Mouse (Mus musculus) macrophage (primary cell): ENCODE measurements around the gene Catsperd. TPM values are rescaled to one million over a fixed set of nuclear protein-coding genes. Genes with fewer than 3 reads are reported as not detected.
A peak's percentile ranks its signal among the peaks of the same experiment; 100 is the strongest.
"Not testable (repeated sequence)": the region's sequence is repeated elsewhere in the genome, so short reads cannot be mapped to it uniquely, and the experiment has no call there.

Source experiments
- H3K27ac ChIP-seq: fragments of 350-480 bp; formaldehyde crosslinking; 2 replicates; pipeline ENCODE4 v1.9.0; 2021
- H3K36me3 ChIP-seq: fragments of 350-480 bp; formaldehyde crosslinking; 2 replicates; pipeline ENCODE4 v1.9.0; 2021; ENCODE audit errors: inconsistent target
- H3K4me3 ChIP-seq: fragments of 350-480 bp; formaldehyde crosslinking; 2 replicates; pipeline ENCODE4 v1.9.0; 2021; ENCODE audit errors: inconsistent target
- H3K79me2 ChIP-seq: fragments of 350-480 bp; formaldehyde crosslinking; 2 replicates; pipeline ENCODE4 v1.9.0; 2021; ENCODE audit errors: inconsistent target
- WGBS: methylation state at CpG from one replicate; pipeline ENCODE4 v1.1.7; 2026; ENCODE audit warnings: inconsistent platforms; ENCODE audit not compliant: missing documents; 5-methylcytosine and 5-hydroxymethylcytosine counted together
- polyA plus RNA-seq: library from polyadenylated mRNA; stranded (reverse); fragments of 250-400 nt; gene quantifications from 3 replicates; pipeline ENCODE4 v1.2.4, GENCODE M21; 2018; ENCODE audit warnings: inconsistent platforms

Gene Catsperd
- polyA plus RNA-seq, 1 experiment from 2014 or later: not detected

GRCm38 (mm10) chr17:56617628-56618027 lies 10.3 kb upstream of the Catsperd start:
- Histone ChIP-seq H3K4me3 (no peak overlapping the region), H3K79me2 (peaks cover 46% of the 10 kb centered on the region), H3K36me3 (peaks cover 68% of the 10 kb centered on the region), H3K27ac (no peak overlapping the region)
- WGBS: 98% methylated on average over 7 of the region's 8 CpGs

- H3K27ac ChIP-seq: peak overlapping the region; percentile 37; the same call in 1 of the 2 replicates
- 66% methylated on average over 3 of the region's 3 CpGs for WGBS
- peaks cover 19% of the 10 kb centered on the region for H3K36me3 ChIP-seq
- peaks cover 33% of the 10 kb centered on the region for H3K79me2 ChIP-seq
- peak overlapping the region; percentile 77 for H3K4me3 ChIP-seq
Measured at GRCm38 (mm10) chr17:56625495-56625894, 2.4 kb upstream of the Catsperd start.

- 2% methylated on average over 28 of the region's 32 CpGs for WGBS
Measured at GRCm38 (mm10) chr17:56626260-56626659, 1.7 kb upstream of the Catsperd start.

GRCm38 (mm10) chr17:56626754-56627470 lies 1.0 kb upstream of the Catsperd start, which contains the start of gene Lonp1:
Gene Lonp1, minus strand, starts transcription at chr17:56626887.
- peaks cover 8% of the 10 kb centered on the region; the same call in 1 of the 2 replicates for H3K36me3 ChIP-seq
- peak within 1 kb of the TSS; percentile 77 for H3K4me3 ChIP-seq
- under 1% methylated on average over 44 of the region's 51 CpGs for WGBS
- peak within 1 kb of the TSS; percentile 37 for H3K27ac ChIP-seq
- H3K79me2 ChIP-seq: peaks cover 33% of the 10 kb centered on the region

More at GRCm38 (mm10) chr17:56626260-56626659, 1.7 kb upstream of the Catsperd start:
- H3K4me3 ChIP-seq: peak overlapping the region; percentile 77
- peaks cover 33% of the 10 kb centered on the region for H3K79me2 ChIP-seq
- peaks cover 13% of the 10 kb centered on the region; the same call in 1 of the 2 replicates for H3K36me3 ChIP-seq
- H3K27ac ChIP-seq: peak overlapping the region; percentile 37

- WGBS: 85% methylated on average over 19 of the region's 27 CpGs
- H3K27ac ChIP-seq, H3K36me3 ChIP-seq, H3K4me3 ChIP-seq: not testable (repeated sequence)
- peaks cover 13% of the 10 kb centered on the region for H3K79me2 ChIP-seq
Measured at GRCm38 (mm10) chr17:56629800-56630781, 2.1 kb downstream of the Catsperd start.

GRCm38 (mm10) chr17:56631807-56632206 lies 3.9 kb downstream of the Catsperd start:
- H3K4me3 ChIP-seq: no peak overlapping the region
- no peak overlapping the region for H3K27ac ChIP-seq

GRCm38 (mm10) chr17:56634023-56634422 lies 6.1 kb downstream of the Catsperd start:
- Histone ChIP-seq H3K4me3 (no peak overlapping the region), H3K27ac (no peak overlapping the region), H3K36me3 (no peaks in the 10 kb centered on the region), H3K79me2 (no peaks in the 10 kb centered on the region)
- WGBS: 89% methylated on average over 6 of the region's 6 CpGs

More at GRCm38 (mm10) chr17:56631807-56632206, 3.9 kb downstream of the Catsperd start:
- Histone ChIP-seq H3K36me3 (no peaks in the 10 kb centered on the region), H3K79me2 (no peaks in the 10 kb centered on the region)
- WGBS: 85% methylated on average over 4 of the region's 4 CpGs

- Histone ChIP-seq H3K27ac (no peak overlapping the region), H3K4me3 (no peak overlapping the region), H3K36me3 (no peaks in the 10 kb centered on the region), H3K79me2 (no peaks in the 10 kb centered on the region)
- 91% methylated on average over 4 of the region's 4 CpGs for WGBS
Measured at GRCm38 (mm10) chr17:56643237-56643636, 15.3 kb downstream of the Catsperd start.

GRCm38 (mm10) chr17:56647546-56647945 lies 19.6 kb downstream of the Catsperd start:
- WGBS: 60% methylated on average over 6 of the region's 13 CpGs
- H3K79me2 ChIP-seq: no peaks in the 10 kb centered on the region
- H3K27ac ChIP-seq: no peak overlapping the region
- no peaks in the 10 kb centered on the region for H3K36me3 ChIP-seq
- no peak overlapping the region for H3K4me3 ChIP-seq

GRCm38 (mm10) chr17:56651801-56652200 lies 23.9 kb downstream of the Catsperd start:
- WGBS: 49% methylated on average over 10 of the region's 10 CpGs
- Histone ChIP-seq H3K4me3 (no peak overlapping the region), H3K36me3 (no peaks in the 10 kb centered on the region), H3K79me2 (no peaks in the 10 kb centered on the region), H3K27ac (no peak overlapping the region)

- Histone ChIP-seq H3K36me3 (no peaks in the 10 kb centered on the region), H3K4me3 (no peak overlapping the region)
- WGBS: 80% methylated on average over 2 of the region's 2 CpGs
Measured at GRCm38 (mm10) chr17:56654771-56655170, 26.8 kb downstream of the Catsperd start.

GRCm38 (mm10) chr17:56655311-56655710 lies 27.4 kb downstream of the Catsperd start:
- Histone ChIP-seq H3K36me3 (no peaks in the 10 kb centered on the region), H3K27ac (no peak overlapping the region), H3K4me3 (no peak overlapping the region), H3K79me2 (no peaks in the 10 kb centered on the region)
- WGBS: 94% methylated on average over 3 of the region's 3 CpGs

More at GRCm38 (mm10) chr17:56654771-56655170, 26.8 kb downstream of the Catsperd start:
- Histone ChIP-seq H3K79me2 (no peaks in the 10 kb centered on the region), H3K27ac (no peak overlapping the region)

GRCm38 (mm10) chr17:56656171-56656570 lies 28.2 kb downstream of the Catsperd start:
- Histone ChIP-seq H3K4me3 (no peak overlapping the region), H3K36me3 (no peaks in the 10 kb centered on the region), H3K79me2 (no peaks in the 10 kb centered on the region), H3K27ac (no peak overlapping the region)
- WGBS: 87% methylated on average over 6 of the region's 6 CpGs

- Histone ChIP-seq H3K4me3 (no peak overlapping the region), H3K27ac (no peak overlapping the region), H3K36me3 (no peaks in the 10 kb centered on the region), H3K79me2 (no peaks in the 10 kb centered on the region)
- 67% methylated on average over 3 of the region's 3 CpGs for WGBS
Measured at GRCm38 (mm10) chr17:56663659-56664058, 35.7 kb downstream of the Catsperd start.
